Mouse (Mus musculus): ENCODE measurements around the gene Nlrc5.

DNA sequence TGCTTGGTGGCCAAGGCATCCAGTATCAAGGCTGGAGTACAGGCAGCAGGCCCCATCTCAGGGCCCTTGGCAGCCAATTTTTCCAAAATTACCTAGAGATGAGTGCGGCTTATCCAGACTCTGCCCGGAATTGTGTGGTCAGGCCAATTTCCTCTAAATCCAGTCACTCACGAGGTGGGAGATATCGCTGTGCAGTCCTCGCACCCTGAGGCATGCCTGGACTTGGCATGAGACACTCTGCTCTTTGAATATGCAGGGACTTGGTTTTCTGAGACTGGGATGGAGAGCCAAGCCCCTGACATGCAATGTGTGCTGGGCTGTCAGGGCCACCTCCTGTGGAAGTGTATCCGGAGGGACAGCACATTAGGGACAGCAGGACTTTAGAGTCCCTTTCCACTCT lies 131.9 kb downstream of the Nlrc5 start:
- TF ChIP-seq POLR2A (IDR thresholded peaks at IDR 0.05; ENCODE audit: control insufficient read depth in 1 of 2, insufficient read depth in 1 of 2, low read depth in 1 of 2, low read length in 2 of 2, poor library complexity in 1 of 2) (no peak), CTCF (IDR thresholded peaks at IDR 0.05 in 2 of 3, conservative IDR thresholded peaks at IDR 0.05 in 1 of 3; ENCODE audit: control insufficient read depth in 1 of 3, insufficient read depth in 1 of 3, low read depth in 2 of 3, low read length in 3 of 3, poor library complexity in 1 of 3, severe bottlenecking in 1 of 3) (no peak), GATA1 (IDR thresholded peaks at IDR 0.05; ENCODE audit: low read depth, low read length) (no peak), HCFC1 (IDR thresholded peaks at IDR 0.05; ENCODE audit: low read depth, low read length) (no peak), TAL1 (IDR thresholded peaks at IDR 0.05; ENCODE audit: low read length) (no peak), ZKSCAN1 (IDR thresholded peaks at IDR 0.05; ENCODE audit: low read depth, low read length) (no peak), TCF12 (IDR thresholded peaks at IDR 0.05; ENCODE audit: low read depth, low read length) (no peak), USF1 (IDR thresholded peaks at IDR 0.05; ENCODE audit: low read depth, low read length) (no peak), MAFK (IDR thresholded peaks at IDR 0.05; ENCODE audit: borderline replicate concordance, low read depth, low read length) (no peak), MXI1 (IDR thresholded peaks at IDR 0.05; ENCODE audit: low read depth, low read length) (no peak), SIN3A (IDR thresholded peaks at IDR 0.05; ENCODE audit: low read length) (no peak)
